Mouse (Mus musculus) heart, adult 2 months (tissue): ENCODE measurements around the gene Top2b.

Experiments
- CTCF ChIP-seq: fragments of 200-600 bp; IDR thresholded peaks from 2 replicates; pipeline ENCODE4 v1.8.1; 2022; ENCODE audit warnings: antibody characterized with exemption, mild to moderate bottlenecking, moderate library complexity
- EP300 ChIP-seq: fragments of 200-500 bp; IDR thresholded peaks from 2 replicates; pipeline ENCODE4 v1.6.1; 2011; ENCODE audit warnings: low read depth, low read length, control low read depth; ENCODE audit not compliant: insufficient read depth
- POLR2A ChIP-seq: fragments of 200-500 bp; IDR thresholded peaks from 2 replicates; pipeline ENCODE4 v1.6.1; 2011; ENCODE audit warnings: mild to moderate bottlenecking, low read depth, low read length, control low read depth; ENCODE audit not compliant: insufficient read depth

DNA sequence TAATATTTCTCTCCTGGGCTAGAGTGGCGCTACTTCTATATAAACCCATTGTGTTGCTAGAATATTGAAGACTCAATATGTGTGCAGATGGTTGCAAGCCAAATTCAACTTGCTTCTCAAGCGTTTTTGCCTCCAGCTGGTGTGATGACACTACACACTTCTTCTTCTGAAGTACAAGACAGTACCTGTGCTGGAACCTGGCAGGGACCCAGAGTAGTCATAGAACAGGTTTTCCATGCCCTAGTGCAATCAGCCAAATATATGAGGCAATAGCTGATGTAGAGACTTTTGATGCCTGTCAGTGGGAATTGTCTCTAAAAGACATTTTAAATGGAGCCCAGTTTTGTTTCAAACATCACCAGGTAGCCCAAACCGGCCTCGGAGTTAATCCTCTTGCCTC is 40.6 kb upstream of the Top2b start:
- no peak for TF ChIP-seq POLR2A
- no peak for TF ChIP-seq CTCF
- no peak for TF ChIP-seq EP300
